Mouse (Mus musculus) spleen, postnatal 36 days (tissue): Measurements from ENCODE around the gene Slc35g2.

Source experiments
- DNase-seq, 2 experiments: peaks; one replicate each; pipeline ENCODE4 v3.0.0; 2022; ENCODE audit warnings: low spot score in 2 of 2, mixed read lengths in 1 of 2

The Slc35g2 gene

GRCm38 (mm10) chr9:100570626-100571233 lies at the start of gene Slc35g2:
Gene Slc35g2 (minus strand): TSS chr9:100571090.
- DNase-seq: no peak

GRCm38 (mm10) chr9:100616947-100617346 lies 46.1 kb upstream of the Slc35g2 start:
- no peak for DNase-seq

- no peak for DNase-seq
Observed at GRCm38 (mm10) chr9:100613501-100614071, 42.7 kb upstream of the Slc35g2 start.

GRCm38 (mm10) chr9:100605985-100606554 lies 35.2 kb upstream of the Slc35g2 start:
- DNase-seq: no peak

GRCm38 (mm10) chr9:100605522-100605921 lies 34.6 kb upstream of the Slc35g2 start:
- DNase-seq: no peak

- DNase-seq: no peak
Observed at GRCm38 (mm10) chr9:100603156-100603555, 32.3 kb upstream of the Slc35g2 start.

- DNase-seq: no peak
Observed at GRCm38 (mm10) chr9:100602130-100602529, 31.2 kb upstream of the Slc35g2 start.

GRCm38 (mm10) chr9:100599761-100600328 lies 29.0 kb upstream of the Slc35g2 start:
- DNase-seq: no peak

- no peak for DNase-seq
Observed at GRCm38 (mm10) chr9:100597546-100597945, 26.7 kb upstream of the Slc35g2 start, which contains the start of gene Stag1. Gene Stag1 (plus strand): TSS chr9:100597798.

GRCm38 (mm10) chr9:100596317-100596716 lies 25.4 kb upstream of the Slc35g2 start:
- no peak for DNase-seq

- no peak for DNase-seq
Observed at GRCm38 (mm10) chr9:100590462-100590861, 19.6 kb upstream of the Slc35g2 start.

- DNase-seq: no peak
Observed at GRCm38 (mm10) chr9:100584031-100584430, 13.1 kb upstream of the Slc35g2 start.

GRCm38 (mm10) chr9:100582883-100583575 lies 12.1 kb upstream of the Slc35g2 start:
- DNase-seq: no peak

GRCm38 (mm10) chr9:100581543-100582492 lies 10.9 kb upstream of the Slc35g2 start:
- DNase-seq: no peak

GRCm38 (mm10) chr9:100580196-100580740 lies 9.4 kb upstream of the Slc35g2 start:
- no peak for DNase-seq

- DNase-seq: no peak
Observed at GRCm38 (mm10) chr9:100573942-100574341, 3.1 kb upstream of the Slc35g2 start.

GRCm38 (mm10) chr9:100573300-100573699 lies 2.4 kb upstream of the Slc35g2 start:
- DNase-seq: no peak

- DNase-seq: no peak
Observed at GRCm38 (mm10) chr9:100571511-100571910, 621 bp upstream of the Slc35g2 start.

GRCm38 (mm10) chr9:100569798-100570625 lies 878 bp downstream of the Slc35g2 start:
- DNase-seq: no peak
